Mouse (Mus musculus) kidney, adult 2 months (tissue): Measurements from ENCODE around the gene Gli3. TPM values are rescaled to one million over a fixed set of nuclear protein-coding genes. Genes with fewer than 3 reads are reported as not detected.

Source experiments
- DNase-seq: peaks from one replicate; pipeline ENCODE4 v3.0.0; 2021
- H3K27ac ChIP-seq: fragments of 200-500 bp; 2 replicates; pipeline ENCODE4 v1.5.1; 2012; ENCODE audit warnings: low read depth, low read length, control low read depth, inconsistent platforms; ENCODE audit not compliant: insufficient read depth
- H3K27me3 ChIP-seq: fragments of 200-500 bp; replicated peaks from 2 replicates; pipeline ENCODE4 v1.6.1; 2012; ENCODE audit warnings: mild to moderate bottlenecking, moderate library complexity, low read length, inconsistent platforms; ENCODE audit not compliant: control insufficient read depth, insufficient read depth
- H3K36me3 ChIP-seq: fragments of 200-500 bp; 2 replicates; pipeline ENCODE4 v1.6.1; 2012; ENCODE audit warnings: mild to moderate bottlenecking, moderate library complexity, low read length, inconsistent platforms; ENCODE audit not compliant: control insufficient read depth, insufficient read depth
- H3K4me1 ChIP-seq: fragments of 200-500 bp; 2 replicates; pipeline ENCODE4 v1.6.1; 2011; ENCODE audit warnings: low read length; ENCODE audit not compliant: control insufficient read depth, insufficient read depth
- H3K4me3 ChIP-seq: fragments of 200-500 bp; 2 replicates; pipeline ENCODE4 v1.5.1; 2011; ENCODE audit warnings: mild to moderate bottlenecking, low read depth, low read length, control low read depth; ENCODE audit not compliant: insufficient read depth
- CTCF ChIP-seq: fragments of 200-500 bp; conservative IDR thresholded peaks from 2 replicates; pipeline ENCODE4 v1.5.1; 2011; ENCODE audit warnings: low read depth, mild to moderate bottlenecking, control low read depth, low read length, moderate library complexity, mixed read lengths; ENCODE audit not compliant: insufficient read depth, insufficient read length
- POLR2A ChIP-seq: fragments of 200-500 bp; IDR thresholded peaks from one replicate; pipeline ENCODE4 v1.6.1; 2011; ENCODE audit warnings: low read depth, low read length, control low read depth
- WGBS: fragments of 180-500 bp; shearing (Covaris S2); methylation state at CpG from one replicate; pipeline ENCODE4 v1.1.7; 2018; 5-methylcytosine and 5-hydroxymethylcytosine counted together
- polyA plus RNA-seq: library from polyadenylated mRNA; depleted of rRNA; stranded (reverse); fragments of >200 nt; gene quantifications from 2 replicates; pipeline ENCODE4 v1.2.3, GENCODE M21; 2012

Gli3 gene
- polyA plus RNA-seq, 1 experiment, result 0.99 TPM

- Histone ChIP-seq H3K27me3 (no peaks in the 10 kb centered on the region), H3K4me3 (no peak overlapping the region), H3K4me1 (no peaks in the 10 kb centered on the region), H3K36me3 (no peaks in the 10 kb centered on the region), H3K27ac (no peak overlapping the region)
- no peak for TF ChIP-seq POLR2A
- TF ChIP-seq CTCF, result no peak
- DNase-seq, result no peak
- WGBS, result 74% methylated on average over 6 of the region's 6 CpGs
These were observed 87.7 kb downstream of the Gli3 start for GRCm38 (mm10) chr13:15550731-15551130.

- Histone ChIP-seq H3K36me3 (no peaks in the 10 kb centered on the region), H3K4me1 (no peaks in the 10 kb centered on the region), H3K27me3 (no peaks in the 10 kb centered on the region), H3K4me3 (no peak overlapping the region), H3K27ac (no peak overlapping the region)
- DNase-seq, result no peak
- TF ChIP-seq CTCF, result no peak
- TF ChIP-seq POLR2A, result no peak
- 95% methylated on average over 3 of the region's 3 CpGs for WGBS
These were observed 89.0 kb downstream of the Gli3 start for GRCm38 (mm10) chr13:15552009-15552408.

DNA sequence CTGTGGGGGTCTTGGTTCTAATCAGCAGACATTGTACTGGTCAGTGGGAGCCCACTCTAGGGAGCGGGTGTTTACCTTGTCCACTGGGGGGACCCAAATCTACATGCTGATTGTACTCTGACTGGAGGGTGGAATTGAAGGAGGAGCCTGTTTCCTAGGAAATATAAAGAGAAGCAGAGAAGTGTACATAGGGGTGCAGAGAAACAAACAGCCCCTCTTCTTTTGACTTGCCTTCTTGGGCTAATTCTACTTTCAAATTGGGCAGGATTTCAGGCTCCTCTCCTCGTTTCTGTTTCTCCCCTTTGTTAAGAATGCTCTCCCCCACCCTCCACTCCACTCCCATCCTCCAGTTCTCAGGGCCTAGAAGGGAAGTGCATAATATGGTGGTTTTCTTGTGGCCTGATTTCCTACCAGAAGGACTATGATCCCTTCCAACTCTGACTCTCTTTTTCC is 93.6 kb downstream of the Gli3 start:
- H3K36me3 ChIP-seq, result no peaks in the 10 kb centered on the region
- H3K27ac ChIP-seq, result no peak overlapping the region
- no peak overlapping the region for H3K4me3 ChIP-seq
- WGBS, result 54% methylated on average over 2 of the region's 2 CpGs
- H3K4me1 ChIP-seq, result no peaks in the 10 kb centered on the region
- H3K27me3 ChIP-seq, result no peaks in the 10 kb centered on the region
- no peak for TF ChIP-seq POLR2A
- TF ChIP-seq CTCF, result no peak
- no peak for DNase-seq

DNA sequence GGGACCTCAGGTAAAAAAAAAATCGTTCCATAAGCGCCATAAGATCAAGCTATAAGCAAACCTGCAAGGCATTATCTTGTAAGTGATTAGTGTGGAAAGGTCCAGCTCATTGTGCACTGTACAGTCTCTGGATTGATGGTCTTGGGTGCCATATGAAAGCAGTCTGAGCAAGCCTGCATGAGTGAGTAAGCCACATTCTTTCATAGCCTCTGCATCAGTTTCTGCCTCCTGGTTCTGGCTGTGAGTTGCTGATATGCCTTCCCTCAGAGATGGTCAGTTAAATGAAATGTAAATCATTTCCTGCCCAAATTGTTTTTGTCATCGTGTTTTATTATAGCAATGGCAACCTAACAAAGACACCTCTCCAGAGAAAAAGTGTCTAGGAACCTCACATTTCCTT is 98.4 kb downstream of the Gli3 start:
- DNase-seq, result no peak
- Histone ChIP-seq H3K4me1 (no peaks in the 10 kb centered on the region), H3K27ac (no peak overlapping the region), H3K27me3 (no peaks in the 10 kb centered on the region), H3K36me3 (no peaks in the 10 kb centered on the region), H3K4me3 (no peak overlapping the region)
- 64% methylated on average over 3 of the region's 3 CpGs for WGBS
- TF ChIP-seq CTCF (no peak), POLR2A (no peak)

GRCm38 (mm10) chr13:15570908-15571568 is 108.0 kb downstream of the Gli3 start:
- DNase-seq, result no peak
- H3K27me3 ChIP-seq, result no peaks in the 10 kb centered on the region
- TF ChIP-seq CTCF (no peak), POLR2A (no peak)
- no peak overlapping the region for H3K4me3 ChIP-seq
- H3K4me1 ChIP-seq, result no peaks in the 10 kb centered on the region
- no peak overlapping the region for H3K27ac ChIP-seq
- 54% methylated on average over 15 of the region's 15 CpGs for WGBS
- no peaks in the 10 kb centered on the region for H3K36me3 ChIP-seq

GRCm38 (mm10) chr13:15577133-15577917 is 114.3 kb downstream of the Gli3 start:
- no peaks in the 10 kb centered on the region; the same call in 1 of the 2 replicates for H3K27me3 ChIP-seq
- H3K36me3 ChIP-seq, result no peaks in the 10 kb centered on the region
- no peaks in the 10 kb centered on the region for H3K4me1 ChIP-seq
- H3K4me3 ChIP-seq, result no peak overlapping the region
- no peak overlapping the region for H3K27ac ChIP-seq
- no peak for DNase-seq
- no peak for TF ChIP-seq CTCF
- 64% methylated on average over 8 of the region's 8 CpGs for WGBS

DNA sequence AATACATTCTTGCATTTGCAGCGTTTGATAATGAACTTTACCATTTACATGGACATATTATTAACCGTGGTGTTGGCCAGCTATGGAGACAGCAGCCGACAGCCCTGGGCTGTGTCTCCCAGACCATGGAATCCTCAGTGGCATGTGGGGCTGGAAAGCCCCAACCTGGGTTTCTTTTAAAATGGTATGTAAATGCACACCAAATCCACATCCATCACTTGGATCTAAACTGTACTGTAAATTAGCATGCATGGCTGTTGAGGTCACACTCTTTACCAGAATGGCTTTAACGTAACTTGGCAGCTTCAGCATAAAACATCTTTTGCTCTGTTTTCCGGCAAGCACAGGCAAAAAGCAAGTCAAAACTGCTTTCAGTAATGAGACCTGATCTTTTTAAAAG is 117.4 kb downstream of the Gli3 start:
- WGBS, result 90% methylated on average over 5 of the region's 5 CpGs
- Histone ChIP-seq H3K27me3 (no peaks in the 10 kb centered on the region; the same call in 1 of the 2 replicates), H3K36me3 (no peaks in the 10 kb centered on the region), H3K27ac (no peak overlapping the region), H3K4me1 (no peaks in the 10 kb centered on the region), H3K4me3 (no peak overlapping the region)
- no peak for DNase-seq
- TF ChIP-seq CTCF (no peak), POLR2A (no peak)
